Mouse (Mus musculus) small intestine, adult 2 months (tissue): ENCODE results near the gene Sema6d. TPM values are rescaled to one million over a fixed set of nuclear protein-coding genes. Genes with fewer than 3 reads are reported as not detected.

Experiments
- H3K27ac ChIP-seq: fragments of 200-500 bp; 2 replicates; pipeline ENCODE4 v1.5.1; 2012; ENCODE audit warnings: low read depth, low read length, control low read depth, inconsistent platforms; ENCODE audit not compliant: insufficient read depth
- H3K27me3 ChIP-seq: fragments of 200-500 bp; 2 replicates; pipeline ENCODE4 v1.6.1; 2012; ENCODE audit warnings: mild to moderate bottlenecking, moderate library complexity, low read length, inconsistent platforms; ENCODE audit not compliant: control insufficient read depth, insufficient read depth
- H3K36me3 ChIP-seq: fragments of 200-500 bp; 2 replicates; pipeline ENCODE4 v1.6.1; 2012; ENCODE audit warnings: mild to moderate bottlenecking, low read length, control low read depth, inconsistent platforms; ENCODE audit not compliant: control insufficient read depth, insufficient read depth
- H3K4me1 ChIP-seq: fragments of 200-500 bp; 2 replicates; pipeline ENCODE4 v1.6.1; 2012; ENCODE audit warnings: low read length, inconsistent platforms, mixed read lengths; ENCODE audit not compliant: control insufficient read depth, insufficient read depth, insufficient read length
- H3K4me3 ChIP-seq: fragments of 200-500 bp; 2 replicates; pipeline ENCODE4 v1.5.1; 2012; ENCODE audit warnings: low read depth, mild to moderate bottlenecking, control low read depth, inconsistent platforms, low read length, moderate library complexity
- CTCF ChIP-seq: fragments of 200-500 bp; IDR thresholded peaks from 2 replicates; pipeline ENCODE4 v1.5.1; 2012; ENCODE audit warnings: low read depth, mild to moderate bottlenecking, control low read depth, inconsistent platforms, low read length, moderate library complexity, mixed read lengths; ENCODE audit not compliant: insufficient replicate concordance, insufficient read length; ENCODE audit errors: extremely low read depth
- POLR2A ChIP-seq: fragments of 200-500 bp; IDR thresholded peaks from 2 replicates; pipeline ENCODE4 v1.6.1; 2012; ENCODE audit warnings: low read depth, mild to moderate bottlenecking, control low read depth, inconsistent platforms, low read length, moderate library complexity
- WGBS: fragments of 180-500 bp; shearing (Covaris S2); methylation state at CpG from one replicate; pipeline ENCODE4 v1.1.7; 2018; 5-methylcytosine and 5-hydroxymethylcytosine counted together
- polyA plus RNA-seq: library from polyadenylated mRNA; depleted of rRNA; stranded (reverse); fragments of >200 nt; gene quantifications from 2 replicates; pipeline ENCODE4 v1.2.3, GENCODE M21; 2012

The Sema6d gene
- polyA plus RNA-seq, 1 experiment = 9.5 TPM

GRCm38 (mm10) chr2:124495751-124496150, 406.0 kb downstream of the Sema6d start:
- Histone ChIP-seq H3K27ac (no peak overlapping the region), H3K4me1 (no peaks in the 10 kb centered on the region), H3K36me3 (no peaks in the 10 kb centered on the region), H3K27me3 (no peaks in the 10 kb centered on the region), H3K4me3 (no peak overlapping the region)
- WGBS = 60% methylated on average over 1 of the region's 1 CpGs
- TF ChIP-seq POLR2A (no peak), CTCF (no peak)

DNA sequence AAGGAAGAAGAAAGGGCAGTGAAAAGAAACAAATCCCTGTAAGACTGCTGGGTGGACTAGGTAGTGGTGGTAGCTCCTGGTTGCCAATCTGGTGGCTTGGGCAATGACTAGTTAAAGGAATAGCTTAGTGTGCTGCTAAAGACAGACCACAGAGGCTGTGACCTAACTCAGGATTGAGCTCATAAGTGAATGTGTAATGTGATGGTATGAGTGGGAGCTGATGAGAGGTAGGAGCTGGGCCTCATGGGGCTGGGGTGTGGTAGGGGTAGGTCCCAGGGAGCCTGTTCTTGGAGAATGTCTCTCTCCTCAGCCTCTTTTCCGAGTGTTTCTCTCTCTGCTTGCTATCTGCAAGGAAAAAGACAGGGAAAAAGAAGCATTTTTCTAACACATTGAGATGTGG, 409.9 kb downstream of the Sema6d start:
- Histone ChIP-seq H3K4me1 (no peaks in the 10 kb centered on the region), H3K4me3 (no peak overlapping the region), H3K27me3 (no peaks in the 10 kb centered on the region), H3K27ac (no peak overlapping the region), H3K36me3 (no peaks in the 10 kb centered on the region)
- WGBS = 57% methylated on average over 1 of the region's 1 CpGs
- TF ChIP-seq CTCF (no peak), POLR2A (no peak)

DNA sequence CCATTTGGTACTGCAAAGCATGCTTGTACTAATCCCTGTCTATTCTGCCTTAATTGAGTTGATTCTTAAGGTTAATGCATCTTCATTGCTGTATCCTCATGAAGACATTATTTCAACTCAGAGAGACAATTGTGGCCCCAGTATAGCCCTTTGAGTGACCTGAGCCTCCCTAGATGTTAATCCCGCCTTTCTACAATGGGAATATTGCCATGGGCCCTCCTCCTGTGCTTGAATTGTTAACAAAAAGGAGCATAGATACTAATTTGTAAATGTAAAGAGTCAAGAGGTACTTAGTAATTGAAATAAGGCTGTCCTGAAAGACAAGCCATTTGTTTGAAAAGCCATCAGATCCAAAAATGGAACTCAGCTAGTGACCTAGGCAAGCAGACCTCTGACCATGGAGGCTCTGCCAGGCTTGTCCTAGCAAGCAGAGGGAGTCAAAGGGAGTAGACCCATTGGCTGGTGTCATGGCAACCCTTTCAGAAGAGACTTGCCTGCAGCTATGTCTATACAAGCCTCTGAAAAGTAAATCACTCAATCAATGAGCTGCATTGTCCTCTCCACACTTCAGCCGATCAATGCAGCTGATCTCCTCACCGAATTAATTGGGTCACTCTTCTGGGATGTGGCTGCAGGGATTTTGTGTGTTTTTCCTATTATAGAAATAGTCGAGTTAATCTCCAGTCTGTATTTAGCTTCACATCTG, 416.2 kb downstream of the Sema6d start:
- TF ChIP-seq POLR2A (no peak), CTCF (no peak)
- Histone ChIP-seq H3K4me3 (no peak overlapping the region), H3K27ac (no peak overlapping the region), H3K36me3 (no peaks in the 10 kb centered on the region), H3K4me1 (no peaks in the 10 kb centered on the region), H3K27me3 (no peaks in the 10 kb centered on the region)
- WGBS = 62% methylated on average over 4 of the region's 4 CpGs

DNA sequence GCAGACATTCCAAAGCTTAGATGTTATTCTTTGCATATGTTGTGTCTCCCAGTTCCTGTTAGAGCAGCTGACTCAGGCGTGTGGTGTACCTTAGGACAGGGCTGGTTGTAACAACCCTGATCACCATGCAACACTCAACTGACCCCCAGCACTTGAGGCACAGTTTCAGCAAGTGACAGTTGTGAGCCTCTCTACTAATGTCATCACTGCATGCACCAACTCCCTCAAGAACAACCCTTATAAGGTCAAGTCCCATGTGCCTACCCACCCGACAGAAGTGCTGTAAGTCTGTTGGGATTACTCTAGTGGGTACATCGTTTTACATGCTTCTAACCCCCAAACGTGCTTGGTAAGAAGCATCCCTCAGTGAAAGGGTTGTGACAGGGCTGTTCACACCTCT, 418.0 kb downstream of the Sema6d start:
- TF ChIP-seq CTCF (no peak), POLR2A (no peak)

DNA sequence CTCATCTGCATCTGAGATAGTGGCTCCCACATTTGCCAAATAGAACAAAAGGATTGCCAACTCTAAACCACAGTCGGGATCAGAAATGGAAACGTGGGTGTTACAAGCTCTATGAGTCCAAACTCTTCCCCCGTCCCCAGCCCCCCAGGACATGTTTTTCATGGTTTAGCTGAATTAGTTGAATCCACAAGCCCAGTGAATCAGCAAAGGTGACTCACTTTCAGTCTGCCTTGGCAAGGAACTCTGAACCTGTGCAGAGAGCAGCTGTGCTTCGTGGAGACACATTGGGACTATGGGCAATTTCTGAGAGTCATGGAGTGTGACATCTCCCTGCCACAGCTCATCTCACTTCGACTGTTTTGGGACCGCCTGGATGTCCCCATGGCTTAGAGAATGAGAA, 419.7 kb downstream of the Sema6d start:
- WGBS = 85% methylated on average over 6 of the region's 6 CpGs
- H3K36me3 ChIP-seq = no peaks in the 10 kb centered on the region
- H3K4me3 ChIP-seq = no peak overlapping the region
- no peaks in the 10 kb centered on the region for H3K4me1 ChIP-seq
- no peaks in the 10 kb centered on the region for H3K27me3 ChIP-seq
- no peak overlapping the region for H3K27ac ChIP-seq
- TF ChIP-seq CTCF = no peak
- TF ChIP-seq POLR2A = no peak

More for the DNA sequence above, 418.0 kb downstream of the Sema6d start:
- no peaks in the 10 kb centered on the region for H3K27me3 ChIP-seq
- H3K36me3 ChIP-seq = no peaks in the 10 kb centered on the region
- WGBS = 77% methylated on average over 4 of the region's 4 CpGs
- no peak overlapping the region for H3K27ac ChIP-seq
- no peak overlapping the region for H3K4me3 ChIP-seq
- no peaks in the 10 kb centered on the region for H3K4me1 ChIP-seq

DNA sequence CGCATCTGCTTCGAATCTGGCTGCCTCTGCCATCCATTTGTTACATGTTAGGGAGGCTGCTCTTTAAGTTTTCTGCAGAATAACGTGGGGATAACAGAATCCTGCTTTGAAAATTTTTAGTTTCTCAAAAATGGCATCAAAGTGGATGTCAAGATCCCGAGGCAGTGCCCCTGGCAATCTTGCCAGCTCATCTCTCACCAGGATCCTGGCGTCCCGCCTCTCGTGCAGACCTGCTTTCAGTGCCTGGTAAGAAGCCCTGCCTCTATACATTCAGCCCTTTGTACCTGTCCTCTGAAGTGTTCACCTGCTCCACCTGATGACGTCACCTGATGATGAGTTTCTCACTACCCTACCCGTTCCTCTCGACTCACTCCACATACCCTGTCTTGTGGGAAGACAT, 422.1 kb downstream of the Sema6d start:
- no peak for TF ChIP-seq POLR2A
- TF ChIP-seq CTCF = no peak
- no peak overlapping the region for H3K27ac ChIP-seq
- H3K4me3 ChIP-seq = no peak overlapping the region
- H3K36me3 ChIP-seq = no peaks in the 10 kb centered on the region
- no peaks in the 10 kb centered on the region for H3K4me1 ChIP-seq
- 55% methylated on average over 10 of the region's 10 CpGs for WGBS
- H3K27me3 ChIP-seq = no peaks in the 10 kb centered on the region

GRCm38 (mm10) chr2:124522426-124522825, 432.7 kb downstream of the Sema6d start:
- Histone ChIP-seq H3K36me3 (no peaks in the 10 kb centered on the region), H3K4me3 (no peak overlapping the region), H3K4me1 (no peaks in the 10 kb centered on the region), H3K27ac (no peak overlapping the region), H3K27me3 (no peaks in the 10 kb centered on the region)
- TF ChIP-seq POLR2A (no peak), CTCF (no peak)
- WGBS = 79% methylated on average over 3 of the region's 3 CpGs

DNA sequence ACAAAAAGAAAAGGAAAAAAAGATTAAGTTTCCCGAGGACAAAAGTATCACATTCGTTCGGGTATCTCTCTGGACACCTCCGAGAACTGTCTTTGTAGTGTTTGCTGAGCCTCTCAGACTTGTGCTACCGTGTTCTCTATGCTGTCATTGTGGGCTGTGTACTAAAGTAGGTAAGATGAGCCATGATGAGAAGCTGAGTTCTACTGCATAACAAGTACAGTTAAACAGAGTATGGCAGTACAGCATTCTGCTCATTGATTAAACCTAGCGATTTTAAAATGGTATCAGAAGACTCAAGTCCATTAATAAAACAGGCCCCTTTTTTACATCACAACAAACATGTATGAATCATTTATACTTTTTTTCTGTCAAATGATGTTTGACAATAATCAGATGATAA, 433.9 kb downstream of the Sema6d start:
- 88% methylated on average over 6 of the region's 6 CpGs for WGBS
- no peaks in the 10 kb centered on the region for H3K36me3 ChIP-seq
- TF ChIP-seq POLR2A (no peak), CTCF (no peak)
- no peak overlapping the region for H3K4me3 ChIP-seq
- no peaks in the 10 kb centered on the region for H3K4me1 ChIP-seq
- no peaks in the 10 kb centered on the region for H3K27me3 ChIP-seq
- H3K27ac ChIP-seq = no peak overlapping the region
